Mouse (Mus musculus) forebrain, embryonic 11.5 days (tissue): ENCODE results near the gene Lef1. TPM values are rescaled to one million over a fixed set of nuclear protein-coding genes. Genes with fewer than 3 reads are reported as not detected.
A peak's percentile ranks its signal among the peaks of the same experiment; 100 is the strongest.

Experiments
- ATAC-seq: fragments of 200-750 bp; cut with Nextera tagmentation; replicated peaks from 2 replicates; pipeline ENCODE4 v1.8.0; 2017; ENCODE audit warnings: moderate TSS enrichment; ENCODE audit not compliant: low FRiP score
- DNase-seq: peaks from one replicate; pipeline ENCODE4 v3.0.0-alpha.2; 2017; ENCODE audit warnings: low spot score
- H3K27ac ChIP-seq: fragments of 300-500 bp; sonication (generic); 2 replicates; pipeline ENCODE4 v1.5.1; 2014; ENCODE audit warnings: low read depth, low read length
- H3K27me3 ChIP-seq: fragments of 300-500 bp; sonication (generic); 2 replicates; pipeline ENCODE4 v1.6.1; 2014; ENCODE audit warnings: mild to moderate bottlenecking, low read length, mixed read lengths; ENCODE audit not compliant: control insufficient read depth, insufficient read depth
- H3K36me3 ChIP-seq: fragments of 300-500 bp; sonication (generic); 2 replicates; pipeline ENCODE4 v1.6.1; 2014; ENCODE audit warnings: mild to moderate bottlenecking, low read length, moderate library complexity, mixed read lengths; ENCODE audit not compliant: control insufficient read depth, insufficient read depth
- H3K4me1 ChIP-seq: fragments of 300-500 bp; sonication (generic); replicated peaks from 2 replicates; pipeline ENCODE4 v1.6.1; 2014; ENCODE audit warnings: low read length, mixed read lengths; ENCODE audit not compliant: control insufficient read depth, insufficient read depth
- H3K4me2 ChIP-seq: fragments of 300-500 bp; sonication (generic); 2 replicates; pipeline ENCODE4 v1.6.1; 2014; ENCODE audit warnings: low read depth, mild to moderate bottlenecking, low read length, moderate library complexity, mixed read lengths; ENCODE audit not compliant: severe bottlenecking
- H3K4me3 ChIP-seq: fragments of 300-500 bp; sonication (generic); 2 replicates; pipeline ENCODE4 v1.5.1; 2014; ENCODE audit warnings: low read depth, low read length
- H3K9ac ChIP-seq: fragments of 300-500 bp; sonication (generic); 2 replicates; pipeline ENCODE4 v1.6.1; 2014; ENCODE audit warnings: low read length
- H3K9me3 ChIP-seq: fragments of 300-500 bp; sonication (generic); 2 replicates; pipeline ENCODE4 v1.6.1; 2016; ENCODE audit warnings: low read length, mixed read lengths; ENCODE audit not compliant: control insufficient read depth
- WGBS: fragments of 180-500 bp; shearing (Covaris S2); extraction: QIAGEN DNeasy Blood & Tissue Kit; methylation state at CpG from one replicate; pipeline ENCODE4 v1.1.7; 2014; 5-methylcytosine and 5-hydroxymethylcytosine counted together
- polyA plus RNA-seq: library from polyadenylated mRNA; unstranded; fragments of >200 nt; fragmentation: Nextera tagmentation; extraction: Ambion mirVana; gene quantifications from 2 replicates; pipeline ENCODE4 v1.2.1, GENCODE M21; 2014

Lef1 gene
- polyA plus RNA-seq, 1 experiment from 2014 or later = 70.0 TPM

GRCm38 (mm10) chr3:131119435-131119834, 9.2 kb downstream of the Lef1 start:
- ATAC-seq = no peak
- no peak overlapping the region for H3K9ac ChIP-seq
- no peak overlapping the region for H3K4me3 ChIP-seq
- H3K4me1 ChIP-seq = no peaks in the 10 kb centered on the region
- no peak overlapping the region for H3K4me2 ChIP-seq
- no peaks in the 10 kb centered on the region for H3K9me3 ChIP-seq
- H3K27me3 ChIP-seq = no peaks in the 10 kb centered on the region
- 92% methylated on average over 10 of the region's 10 CpGs for WGBS
- H3K27ac ChIP-seq = no peak overlapping the region
- H3K36me3 ChIP-seq = no peaks in the 10 kb centered on the region; the same call in none of the 2 replicates
- no peak for DNase-seq

DNA sequence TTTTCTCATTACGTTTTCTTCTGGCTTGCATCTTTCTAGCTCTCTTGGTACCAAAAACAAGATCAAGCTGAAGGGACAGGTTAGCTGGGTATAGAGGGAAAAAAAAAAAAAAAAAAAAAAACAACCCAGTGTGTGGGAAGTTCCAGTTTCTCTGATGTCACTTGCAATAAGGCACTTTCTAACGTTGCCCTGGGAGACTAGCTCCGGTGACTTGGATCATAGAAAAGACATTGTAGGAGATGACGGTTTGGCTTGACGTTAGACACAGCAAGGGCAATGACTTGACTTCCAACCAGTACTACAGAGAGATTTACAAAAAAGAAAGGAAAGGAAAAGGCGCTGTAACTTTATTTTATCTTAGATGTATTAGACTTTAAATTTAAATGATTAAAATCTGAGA, 13.2 kb downstream of the Lef1 start:
- H3K4me3 ChIP-seq = no peak overlapping the region
- 92% methylated on average over 6 of the region's 6 CpGs for WGBS
- ATAC-seq (no peak), DNase-seq (no peak)
- H3K36me3 ChIP-seq = no peaks in the 10 kb centered on the region
- H3K27me3 ChIP-seq = no peaks in the 10 kb centered on the region
- H3K9ac ChIP-seq = no peak overlapping the region
- H3K4me2 ChIP-seq = no peak overlapping the region
- H3K4me1 ChIP-seq = no peaks in the 10 kb centered on the region
- H3K27ac ChIP-seq = no peak overlapping the region
- no peaks in the 10 kb centered on the region for H3K9me3 ChIP-seq

DNA sequence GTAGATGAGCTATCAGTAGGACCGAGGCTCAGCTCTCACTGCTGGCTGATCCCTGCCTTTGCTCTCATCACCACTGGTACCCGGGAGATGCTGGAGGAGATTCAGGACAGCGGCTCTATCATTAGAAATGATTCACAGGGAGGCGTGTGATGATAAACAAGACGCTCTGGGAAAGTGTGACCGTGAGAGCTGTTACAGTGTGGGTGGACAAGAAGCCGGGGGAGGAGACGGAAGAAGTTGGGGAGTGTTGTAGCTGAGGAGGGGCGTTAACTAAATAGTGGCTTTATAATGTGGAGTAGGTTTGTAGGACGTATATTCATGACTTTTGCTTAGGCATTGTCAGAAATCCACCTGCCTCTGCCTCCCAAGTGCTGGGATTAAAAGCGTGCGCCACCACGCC, 15.6 kb downstream of the Lef1 start:
- Histone ChIP-seq H3K4me2 (no peak overlapping the region), H3K27me3 (no peaks in the 10 kb centered on the region), H3K4me3 (no peak overlapping the region), H3K9ac (no peak overlapping the region), H3K36me3 (no peaks in the 10 kb centered on the region), H3K4me1 (no peaks in the 10 kb centered on the region), H3K9me3 (no peaks in the 10 kb centered on the region), H3K27ac (no peak overlapping the region)
- ATAC-seq (no peak), DNase-seq (no peak)
- 94% methylated on average over 13 of the region's 13 CpGs for WGBS

DNA sequence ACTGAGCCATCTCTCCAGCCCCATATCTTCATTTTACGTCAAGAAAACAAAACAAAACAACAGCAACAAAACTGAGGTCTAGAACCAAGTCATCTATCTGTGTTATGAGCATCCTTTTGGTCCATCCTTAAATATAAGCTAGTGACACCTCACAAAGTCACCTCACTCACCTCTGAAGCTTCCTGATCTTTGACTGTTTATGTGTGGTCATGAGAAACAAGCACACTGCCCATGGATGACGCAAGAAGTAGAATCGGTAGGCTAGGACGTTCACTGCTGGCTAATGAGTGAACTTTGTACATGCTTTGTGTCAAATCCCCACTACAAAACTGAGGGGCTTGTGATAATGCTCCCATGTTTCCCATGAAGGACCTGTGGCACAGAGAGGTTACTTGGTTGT, 16.2 kb downstream of the Lef1 start:
- H3K9me3 ChIP-seq = no peaks in the 10 kb centered on the region
- H3K36me3 ChIP-seq = no peaks in the 10 kb centered on the region
- no peak overlapping the region for H3K27ac ChIP-seq
- H3K9ac ChIP-seq = no peak overlapping the region
- ATAC-seq (no peak), DNase-seq (no peak)
- no peak overlapping the region for H3K4me2 ChIP-seq
- 93% methylated on average over 4 of the region's 4 CpGs for WGBS
- no peaks in the 10 kb centered on the region for H3K27me3 ChIP-seq
- no peak overlapping the region for H3K4me3 ChIP-seq
- no peaks in the 10 kb centered on the region for H3K4me1 ChIP-seq

GRCm38 (mm10) chr3:131134003-131134402, 23.7 kb downstream of the Lef1 start:
- H3K4me1 ChIP-seq = peaks cover 26% of the 10 kb centered on the region; the same call in 1 of the 2 replicates
- 65% methylated on average over 9 of the region's 9 CpGs for WGBS
- no peak overlapping the region for H3K4me3 ChIP-seq
- ATAC-seq (no peak), DNase-seq (no peak)
- no peaks in the 10 kb centered on the region; the same call in 1 of the 2 replicates for H3K36me3 ChIP-seq
- H3K9ac ChIP-seq = no peak overlapping the region
- H3K27ac ChIP-seq = no peak overlapping the region
- H3K9me3 ChIP-seq = no peaks in the 10 kb centered on the region
- no peaks in the 10 kb centered on the region for H3K27me3 ChIP-seq
- no peak overlapping the region for H3K4me2 ChIP-seq

GRCm38 (mm10) chr3:131135434-131135833, 25.2 kb downstream of the Lef1 start:
- Histone ChIP-seq H3K9ac (no peak overlapping the region), H3K27ac (no peak overlapping the region), H3K27me3 (no peaks in the 10 kb centered on the region), H3K36me3 (no peaks in the 10 kb centered on the region; the same call in 1 of the 2 replicates), H3K4me1 (peaks cover 29% of the 10 kb centered on the region; the same call in 1 of the 2 replicates), H3K4me2 (no peak overlapping the region), H3K4me3 (no peak overlapping the region), H3K9me3 (no peaks in the 10 kb centered on the region)
- ATAC-seq = no peak
- DNase-seq = no peak
- 23% methylated on average over 9 of the region's 9 CpGs for WGBS

DNA sequence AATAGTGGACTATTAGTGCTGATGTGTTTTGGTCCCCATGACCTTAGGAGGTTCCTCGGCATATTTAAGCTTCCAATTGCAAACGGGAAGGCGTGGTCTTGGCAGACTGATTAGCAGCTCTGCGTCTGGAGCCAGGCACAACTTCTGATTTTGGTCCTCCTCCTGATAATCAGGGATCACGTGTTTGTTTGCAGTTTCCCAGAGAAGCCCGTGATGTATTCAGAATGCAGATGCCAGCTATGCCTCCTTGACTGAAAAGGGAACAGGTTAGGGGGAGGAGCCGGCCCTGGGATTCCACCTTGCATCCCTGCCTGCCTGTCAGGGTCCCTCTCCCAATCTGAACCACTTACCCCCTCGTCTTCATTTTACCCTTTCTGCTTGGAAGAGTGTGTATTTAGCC, 26.2 kb downstream of the Lef1 start:
- Histone ChIP-seq H3K9ac (no peak overlapping the region; the same call in 1 of the 2 replicates), H3K27me3 (no peaks in the 10 kb centered on the region), H3K9me3 (no peaks in the 10 kb centered on the region), H3K4me3 (peak overlapping the region; percentile 12; the same call in 1 of the 2 replicates), H3K36me3 (no peaks in the 10 kb centered on the region; the same call in 1 of the 2 replicates), H3K27ac (peak overlapping the region; percentile 71), H3K4me2 (peak overlapping the region; percentile 47), H3K4me1 (peaks cover 29% of the 10 kb centered on the region; the same call in 1 of the 2 replicates)
- ATAC-seq (peak; percentile 68), DNase-seq (peak; percentile 68)
- 7% methylated on average over 8 of the region's 8 CpGs for WGBS

GRCm38 (mm10) chr3:131137119-131137781, 27.0 kb downstream of the Lef1 start:
- no peak overlapping the region for H3K9ac ChIP-seq
- H3K4me3 ChIP-seq = peak overlapping the region; percentile 12; the same call in 1 of the 2 replicates
- DNase-seq = peak; percentile 85
- WGBS = 13% methylated on average over 18 of the region's 18 CpGs
- peaks cover 29% of the 10 kb centered on the region; the same call in 1 of the 2 replicates for H3K4me1 ChIP-seq
- H3K9me3 ChIP-seq = no peaks in the 10 kb centered on the region
- H3K27ac ChIP-seq = peak overlapping the region; percentile 71
- peak overlapping the region; percentile 47; the same call in 1 of the 2 replicates for H3K4me2 ChIP-seq
- ATAC-seq = peak; percentile 86
- H3K36me3 ChIP-seq = no peaks in the 10 kb centered on the region; the same call in 1 of the 2 replicates
- no peaks in the 10 kb centered on the region for H3K27me3 ChIP-seq

GRCm38 (mm10) chr3:131138224-131138623, 28.0 kb downstream of the Lef1 start:
- 52% methylated on average over 9 of the region's 9 CpGs for whole genome bisulfite sequencing
- H3K9me3 ChIP-seq = no peaks in the 10 kb centered on the region
- H3K9ac ChIP-seq = no peak overlapping the region
- H3K27me3 ChIP-seq = no peaks in the 10 kb centered on the region
- ATAC-seq (no peak), DNase-seq (no peak)
- H3K36me3 ChIP-seq = no peaks in the 10 kb centered on the region
- H3K4me1 ChIP-seq = peaks cover 29% of the 10 kb centered on the region; the same call in 1 of the 2 replicates
- H3K4me2 ChIP-seq = no peak overlapping the region
- H3K4me3 ChIP-seq = no peak overlapping the region
- H3K27ac ChIP-seq = no peak overlapping the region
